Mouse (Mus musculus): ENCODE data around the gene Adamtsl2. TPM values are rescaled to one million over a fixed set of nuclear protein-coding genes. Genes with fewer than 3 reads are reported as not detected.

The Adamtsl2 gene
- polyA plus RNA-seq, 1 experiment from 2014 or later, result 5.4 TPM

GRCm38 (mm10) chr2:27058251-27058650 lies 20.9 kb upstream of the Adamtsl2 start:
- WGBS, result 72% methylated on average over 4 of the region's 4 CpGs
- H3K27me3 ChIP-seq, result no peaks in the 10 kb centered on the region
- H3K9ac ChIP-seq, result no peak overlapping the region
- no peak overlapping the region for H3K4me3 ChIP-seq (replicated peaks)
- no peak overlapping the region for H3K4me2 ChIP-seq
- no peaks in the 10 kb centered on the region for H3K9me3 ChIP-seq
- H3K36me3 ChIP-seq (replicated peaks), result no peaks in the 10 kb centered on the region
- no peak for ATAC-seq (ENCODE audit: low FRiP score)
- no peaks in the 10 kb centered on the region; the same call in 1 of the 2 replicates for H3K4me1 ChIP-seq
- H3K27ac ChIP-seq, result no peak overlapping the region

- H3K9me3 ChIP-seq, result no peaks in the 10 kb centered on the region
- H3K4me1 ChIP-seq, result no peaks in the 10 kb centered on the region; the same call in 1 of the 2 replicates
- no peak for ATAC-seq (ENCODE audit: low FRiP score)
- no peak overlapping the region for H3K9ac ChIP-seq
- no peaks in the 10 kb centered on the region for H3K36me3 ChIP-seq (replicated peaks)
- no peak overlapping the region for H3K4me3 ChIP-seq (replicated peaks)
- 60% methylated on average over 12 of the region's 12 CpGs for WGBS
- H3K27me3 ChIP-seq, result no peaks in the 10 kb centered on the region
- H3K27ac ChIP-seq, result no peak overlapping the region
- no peak overlapping the region for H3K4me2 ChIP-seq
Observed at GRCm38 (mm10) chr2:27058751-27059150, 20.4 kb upstream of the Adamtsl2 start.

- no peak overlapping the region for H3K27ac ChIP-seq
- no peak overlapping the region for H3K4me3 ChIP-seq (replicated peaks)
- H3K9me3 ChIP-seq, result no peaks in the 10 kb centered on the region
- H3K36me3 ChIP-seq (replicated peaks), result no peaks in the 10 kb centered on the region
- no peaks in the 10 kb centered on the region for H3K27me3 ChIP-seq
- no peak overlapping the region for H3K4me2 ChIP-seq
- no peak overlapping the region for H3K9ac ChIP-seq
- H3K4me1 ChIP-seq, result no peaks in the 10 kb centered on the region; the same call in 1 of the 2 replicates
- ATAC-seq (ENCODE audit: low FRiP score), result no peak
- 89% methylated on average over 9 of the region's 9 CpGs for WGBS
Observed at GRCm38 (mm10) chr2:27059187-27059586, 20.0 kb upstream of the Adamtsl2 start.

GRCm38 (mm10) chr2:27067124-27067523 lies 12.1 kb upstream of the Adamtsl2 start:
- Histone ChIP-seq H3K4me1 (no peaks in the 10 kb centered on the region; the same call in 1 of the 2 replicates), H3K4me3 (replicated peaks) (no peak overlapping the region), H3K27me3 (no peaks in the 10 kb centered on the region), H3K4me2 (no peak overlapping the region), H3K36me3 (replicated peaks) (no peaks in the 10 kb centered on the region), H3K27ac (no peak overlapping the region), H3K9me3 (no peaks in the 10 kb centered on the region), H3K9ac (no peak overlapping the region)
- ATAC-seq (ENCODE audit: low FRiP score), result no peak
- 89% methylated on average over 2 of the region's 2 CpGs for WGBS

- no peak overlapping the region for H3K27ac ChIP-seq
- no peak overlapping the region for H3K4me3 ChIP-seq (replicated peaks)
- WGBS, result 62% methylated on average over 2 of the region's 2 CpGs
- no peak overlapping the region for H3K4me2 ChIP-seq
- no peaks in the 10 kb centered on the region for H3K27me3 ChIP-seq
- no peak for ATAC-seq (ENCODE audit: low FRiP score)
- H3K9ac ChIP-seq, result no peak overlapping the region
- H3K9me3 ChIP-seq, result no peaks in the 10 kb centered on the region
- no peaks in the 10 kb centered on the region; the same call in 1 of the 2 replicates for H3K4me1 ChIP-seq
- H3K36me3 ChIP-seq (replicated peaks), result no peaks in the 10 kb centered on the region
Observed at GRCm38 (mm10) chr2:27067996-27068395, 11.2 kb upstream of the Adamtsl2 start.

- H3K27ac ChIP-seq, result no peak overlapping the region
- H3K4me1 ChIP-seq, result no peaks in the 10 kb centered on the region; the same call in 1 of the 2 replicates
- WGBS, result 62% methylated on average over 3 of the region's 3 CpGs
- no peaks in the 10 kb centered on the region for H3K36me3 ChIP-seq (replicated peaks)
- no peak overlapping the region for H3K4me2 ChIP-seq
- ATAC-seq (ENCODE audit: low FRiP score), result no peak
- no peaks in the 10 kb centered on the region for H3K9me3 ChIP-seq
- no peak overlapping the region for H3K9ac ChIP-seq
- no peaks in the 10 kb centered on the region for H3K27me3 ChIP-seq
- H3K4me3 ChIP-seq (replicated peaks), result no peak overlapping the region
Observed at GRCm38 (mm10) chr2:27069646-27070045, 9.5 kb upstream of the Adamtsl2 start.

- Histone ChIP-seq H3K9me3 (no peaks in the 10 kb centered on the region), H3K9ac (no peak overlapping the region), H3K4me2 (no peak overlapping the region), H3K27ac (no peak overlapping the region), H3K4me1 (no peaks in the 10 kb centered on the region; the same call in 1 of the 2 replicates), H3K36me3 (replicated peaks) (no peaks in the 10 kb centered on the region), H3K4me3 (replicated peaks) (no peak overlapping the region), H3K27me3 (no peaks in the 10 kb centered on the region)
- 82% methylated on average over 2 of the region's 2 CpGs for WGBS
- ATAC-seq (ENCODE audit: low FRiP score), result no peak
Observed at GRCm38 (mm10) chr2:27070247-27070813, 8.8 kb upstream of the Adamtsl2 start.

- ATAC-seq (ENCODE audit: low FRiP score), result no peak
- no peaks in the 10 kb centered on the region for H3K36me3 ChIP-seq (replicated peaks)
- H3K4me3 ChIP-seq (replicated peaks), result no peak overlapping the region
- WGBS, result 61% methylated on average over 4 of the region's 4 CpGs
- H3K9me3 ChIP-seq, result no peaks in the 10 kb centered on the region
- H3K27me3 ChIP-seq, result no peaks in the 10 kb centered on the region
- no peaks in the 10 kb centered on the region; the same call in 1 of the 2 replicates for H3K4me1 ChIP-seq
- H3K4me2 ChIP-seq, result no peak overlapping the region
- no peak overlapping the region for H3K27ac ChIP-seq
- H3K9ac ChIP-seq, result no peak overlapping the region
Observed at GRCm38 (mm10) chr2:27071137-27071536, 8.0 kb upstream of the Adamtsl2 start.

GRCm38 (mm10) chr2:27071978-27072377 lies 7.2 kb upstream of the Adamtsl2 start, which contains the start of gene Mymk:
Gene Mymk (minus strand): TSS chr2:27072179.
- 85% methylated on average over 2 of the region's 2 CpGs for WGBS
- Histone ChIP-seq H3K4me1 (no peaks in the 10 kb centered on the region; the same call in 1 of the 2 replicates), H3K36me3 (replicated peaks) (no peaks in the 10 kb centered on the region), H3K4me3 (replicated peaks) (no peak within 1 kb of the TSS), H3K9ac (no peak within 1 kb of the TSS), H3K27ac (no peak within 1 kb of the TSS), H3K27me3 (no peaks in the 10 kb centered on the region), H3K9me3 (no peaks in the 10 kb centered on the region), H3K4me2 (no peak within 1 kb of the TSS)
- no peak for ATAC-seq (ENCODE audit: low FRiP score)

- Histone ChIP-seq H3K27ac (no peak overlapping the region), H3K27me3 (peaks cover 2% of the 10 kb centered on the region; the same call in 1 of the 2 replicates), H3K4me2 (no peak overlapping the region), H3K36me3 (replicated peaks) (no peaks in the 10 kb centered on the region), H3K9ac (no peak overlapping the region; the same call in 1 of the 2 replicates), H3K4me3 (replicated peaks) (no peak overlapping the region), H3K4me1 (peaks cover 7% of the 10 kb centered on the region), H3K9me3 (no peaks in the 10 kb centered on the region)
- ATAC-seq (ENCODE audit: low FRiP score), result no peak
- 82% methylated on average over 4 of the region's 4 CpGs for WGBS
Observed at GRCm38 (mm10) chr2:27073407-27073806, 5.8 kb upstream of the Adamtsl2 start.

- Histone ChIP-seq H3K27ac (no peak overlapping the region), H3K9me3 (no peaks in the 10 kb centered on the region), H3K27me3 (peaks cover 5% of the 10 kb centered on the region; the same call in 1 of the 2 replicates), H3K4me3 (replicated peaks) (no peak overlapping the region), H3K4me2 (no peak overlapping the region), H3K4me1 (peaks cover 21% of the 10 kb centered on the region), H3K9ac (no peak overlapping the region), H3K36me3 (replicated peaks) (no peaks in the 10 kb centered on the region)
- ATAC-seq (ENCODE audit: low FRiP score), result no peak
- WGBS, result 88% methylated on average over 4 of the region's 4 CpGs
Observed at GRCm38 (mm10) chr2:27074804-27075203, 4.4 kb upstream of the Adamtsl2 start.

- WGBS, result 73% methylated on average over 3 of the region's 3 CpGs
- Histone ChIP-seq H3K4me2 (no peak overlapping the region), H3K9ac (no peak overlapping the region), H3K4me3 (replicated peaks) (no peak overlapping the region), H3K36me3 (replicated peaks) (no peaks in the 10 kb centered on the region), H3K9me3 (no peaks in the 10 kb centered on the region), H3K4me1 (peaks cover 26% of the 10 kb centered on the region), H3K27me3 (peaks cover 5% of the 10 kb centered on the region; the same call in 1 of the 2 replicates), H3K27ac (no peak overlapping the region)
- no peak for ATAC-seq (ENCODE audit: low FRiP score)
Observed at GRCm38 (mm10) chr2:27075485-27075884, 3.7 kb upstream of the Adamtsl2 start.

GRCm38 (mm10) chr2:27077655-27078244 lies 1.4 kb upstream of the Adamtsl2 start:
- ATAC-seq (ENCODE audit: low FRiP score), result no peak
- Histone ChIP-seq H3K9me3 (no peaks in the 10 kb centered on the region), H3K4me3 (replicated peaks) (no peak overlapping the region), H3K4me2 (no peak overlapping the region), H3K27ac (no peak overlapping the region), H3K36me3 (replicated peaks) (no peaks in the 10 kb centered on the region), H3K9ac (no peak overlapping the region), H3K4me1 (peaks cover 26% of the 10 kb centered on the region), H3K27me3 (peaks cover 5% of the 10 kb centered on the region; the same call in 1 of the 2 replicates)
- 62% methylated on average over 10 of the region's 10 CpGs for WGBS
